Comparison of ENCODE assay signal across 11 mouse cellular contexts in the genomic region with DNA sequence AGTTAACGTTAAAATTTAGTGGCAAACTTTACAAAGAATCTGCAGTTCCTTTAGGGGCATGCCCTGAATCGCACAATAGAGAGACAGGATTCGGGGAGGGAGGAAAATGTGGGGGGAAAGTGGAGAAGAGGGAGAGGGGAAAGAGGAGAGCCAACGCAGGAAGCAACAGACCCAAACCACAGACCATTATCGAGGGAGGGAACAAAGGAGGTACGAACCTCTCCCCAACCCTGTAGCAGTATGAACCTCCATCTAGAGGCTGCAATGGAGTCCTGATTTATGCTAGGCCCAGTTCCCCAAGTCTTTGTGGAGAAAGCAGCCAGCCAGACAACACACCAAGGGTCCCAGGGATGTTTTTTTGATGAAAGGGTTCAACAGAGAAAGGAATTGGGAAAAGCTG. TPM values are rescaled to one million over a fixed set of nuclear protein-coding genes. Genes with fewer than 3 reads are reported as not detected.
DNase-seq lines count a peak whose midpoint lies in the region; ATAC-seq and TF ChIP-seq lines count a peak whose summit lies in the region.
"Had no signal": no experiment of that assay in that cellular context is flagged by ENCODE, and none has a peak within 500 bp of the region (broad histone marks: within the 10 kb centered on the region; RNA-seq: fewer than 3 reads in every experiment).

No protein-coding gene starts in this region.

- no peak for DNase-seq in liver, embryonic 11.5 days (ENCODE audit: low spot score)
- DNase-seq in liver: no peak
- DNase-seq in limb, embryonic 11.5 days (ENCODE audit: low spot score): peak; percentile 35
- no peak for DNase-seq in spleen, adult 12 weeks (ENCODE audit: low spot score)
- DNase-seq in adrenal gland, adult 18-20 months (ENCODE audit: low spot score in 2 of 2): no peak
- no peak for DNase-seq in ovary, postnatal 10 days (ENCODE audit: low spot score)

- H3K4me1 ChIP-seq in liver, embryonic 11.5 days (replicated peaks; ENCODE audit: control insufficient read depth, insufficient read depth, low read length): no peaks in the 10 kb centered on the region; the same call in 1 of the 2 replicates
- H3K4me1 ChIP-seq in forebrain, embryonic 13.5 days: peaks cover 21% of the 10 kb centered on the region
- peaks cover 14% of the 10 kb centered on the region for H3K4me1 ChIP-seq in limb, embryonic 11.5 days (ENCODE audit: control insufficient read depth, insufficient read depth, low read length)
- no peaks in the 10 kb centered on the region; the same call in 1 of the 2 replicates for H3K4me1 ChIP-seq in small intestine, adult 2 months (ENCODE audit: control insufficient read depth, insufficient read depth, insufficient read length, low read length)

- H3K4me3 ChIP-seq in liver, embryonic 11.5 days (ENCODE audit: low read depth, low read length): no peak overlapping the region
- H3K4me3 ChIP-seq in forebrain, embryonic 13.5 days: peak overlapping the region; percentile 26
- 0 out of 2 replicates have a peak overlapping the region, but pooled peaks have one; percentile 12 for H3K4me3 ChIP-seq in limb, embryonic 11.5 days (ENCODE audit: low read depth, low read length)
- H3K4me3 ChIP-seq in small intestine, adult 2 months (ENCODE audit: low read depth, low read length): peak overlapping the region; percentile 19; the same call in 1 of the 2 replicates

- TF ChIP-seq CTCF in small intestine, adult 2 months (IDR thresholded peaks at IDR 0.05; ENCODE audit: extremely low read depth, insufficient read length, insufficient replicate concordance, low read depth, low read length): no peak

- H3K27me3 ChIP-seq in liver, embryonic 11.5 days (replicated peaks; ENCODE audit: control insufficient read depth, insufficient read depth, low read length): no peaks in the 10 kb centered on the region
- H3K27me3 ChIP-seq in forebrain, embryonic 13.5 days: no peaks in the 10 kb centered on the region
- no peaks in the 10 kb centered on the region for H3K27me3 ChIP-seq in limb, embryonic 11.5 days (ENCODE audit: control insufficient read depth, insufficient read depth, low read length)
- H3K27me3 ChIP-seq in small intestine, adult 2 months (ENCODE audit: control insufficient read depth, insufficient read depth, low read length): no peaks in the 10 kb centered on the region

- TF ChIP-seq POLR2A in small intestine, adult 2 months (IDR thresholded peaks at IDR 0.05; ENCODE audit: low read depth, low read length): no peak

- no peaks in the 10 kb centered on the region for H3K9me3 ChIP-seq in liver, embryonic 11.5 days (ENCODE audit: control insufficient read depth, low read length)
- 0 out of 2 replicates have a peak, but pooled peaks cover 3% of the 10 kb centered on the region for H3K9me3 ChIP-seq in forebrain, embryonic 13.5 days (replicated peaks)
- H3K9me3 ChIP-seq in limb, embryonic 11.5 days (ENCODE audit: control insufficient read depth, low read length): no peaks in the 10 kb centered on the region

- no peaks in the 10 kb centered on the region for H3K36me3 ChIP-seq in liver, embryonic 11.5 days (ENCODE audit: control insufficient read depth, insufficient read depth, low read length)
- no peaks in the 10 kb centered on the region for H3K36me3 ChIP-seq in forebrain, embryonic 13.5 days (ENCODE audit: poor library complexity, severe bottlenecking)
- no peaks in the 10 kb centered on the region for H3K36me3 ChIP-seq in limb, embryonic 11.5 days (ENCODE audit: control insufficient read depth, insufficient read depth, low read length)
- no peaks in the 10 kb centered on the region for H3K36me3 ChIP-seq in small intestine, adult 2 months (ENCODE audit: control insufficient read depth, insufficient read depth, low read length)

- H3K9ac ChIP-seq in liver, embryonic 11.5 days (ENCODE audit: low read depth, low read length): no peak overlapping the region
- 0 out of 2 replicates have a peak overlapping the region, but pooled peaks have one; percentile 21 for H3K9ac ChIP-seq in forebrain, embryonic 13.5 days
- H3K9ac ChIP-seq in limb, embryonic 11.5 days (ENCODE audit: low read length): peak overlapping the region; percentile 49

- peak overlapping the region; percentile 41 for H3K4me2 ChIP-seq in liver, embryonic 11.5 days
- H3K4me2 ChIP-seq in forebrain, embryonic 13.5 days: peak overlapping the region; percentile 57
- H3K4me2 ChIP-seq in limb, embryonic 11.5 days (ENCODE audit: low read depth, severe bottlenecking): peak overlapping the region; percentile 44

- WGBS in liver, embryonic 11.5 days: 10% methylated on average over 6 of the region's 6 CpGs
- 7% methylated on average over 6 of the region's 6 CpGs for WGBS in forebrain, embryonic 13.5 days
- WGBS in limb, embryonic 11.5 days: 24% methylated on average over 6 of the region's 6 CpGs
- WGBS in small intestine, adult 2 months: 24% methylated on average over 6 of the region's 6 CpGs

- no peak for ATAC-seq in liver, embryonic 11.5 days (replicated peaks; ENCODE audit: low FRiP score)
- peak; percentile 17; the same call in 1 of the 2 replicates for ATAC-seq in forebrain, embryonic 13.5 days
- ATAC-seq in limb, embryonic 11.5 days (ENCODE audit: insufficient number of reproducible peaks, low FRiP score, low TSS enrichment, low read depth): no peak

- H3K27ac ChIP-seq in liver, embryonic 11.5 days (ENCODE audit: low read depth, low read length): no peak overlapping the region
- peak overlapping the region; percentile 6; the same call in 1 of the 2 replicates for H3K27ac ChIP-seq in forebrain, embryonic 13.5 days
- H3K27ac ChIP-seq in limb, embryonic 11.5 days (replicated peaks; ENCODE audit: low read depth, low read length): peak overlapping the region; percentile 30; the same call in 1 of the 2 replicates
- no peak overlapping the region for H3K27ac ChIP-seq in small intestine, adult 2 months (ENCODE audit: insufficient read depth, low read depth, low read length)

RNA-seq across cellular contexts. Expression of gene Iqca, which starts 0.6 kb away (rescaled TPM):
- polyA plus RNA-seq in liver, embryonic 11.5 days (2014; fragmentation: Nextera tagmentation; extraction: Ambion mirVana): not detected in 2 replicates
- polyA plus RNA-seq in forebrain, embryonic 13.5 days (2015; fragmentation: Nextera tagmentation; extraction: Ambion mirVana): 0.62 and 0.93 TPM in 2 replicates
- polyA plus RNA-seq in limb, embryonic 11.5 days (2014; fragmentation: Nextera tagmentation; extraction: Ambion mirVana): 0.18 and 0.27 TPM in 2 replicates
- not detected in 2 replicates for polyA plus RNA-seq in small intestine, adult 2 months (2012; rRNA removed)
- not detected for total RNA-seq in adrenal gland, adult 18-20 months (2021)
- total RNA-seq: megakaryocyte progenitor cell, adult 5-6 weeks had no signal
- polyA plus RNA-seq: large intestine, adult 2 months; spleen, adult 2 months had no signal

RNA-seq across cellular contexts. Expression of gene Ackr3, which starts 50.0 kb away (rescaled TPM):
- polyA plus RNA-seq in liver, embryonic 11.5 days (2014; fragmentation: Nextera tagmentation; extraction: Ambion mirVana): 22.3 and 22.8 TPM in 2 replicates
- polyA plus RNA-seq in forebrain, embryonic 13.5 days (2015; fragmentation: Nextera tagmentation; extraction: Ambion mirVana): 28.5 and 29.1 TPM in 2 replicates
- 22.5 and 26.0 TPM in 2 replicates for polyA plus RNA-seq in limb, embryonic 11.5 days (2014; fragmentation: Nextera tagmentation; extraction: Ambion mirVana)
- 21.7 and 22.5 TPM in 2 replicates for polyA plus RNA-seq in small intestine, adult 2 months (2012; rRNA removed)
- 100 to 1,000 TPM in 1 of 2 experiments, 10 to 100 TPM in 1; 60.6 to 157 TPM for total RNA-seq in adrenal gland, adult 18-20 months (2021)
- total RNA-seq: megakaryocyte progenitor cell, adult 5-6 weeks had no signal

Comparison
In these comparisons a context has a peak if more than half of its experiments do, and no peak if none do; other contexts are left out.
1. H3K27ac ChIP-seq: peak in forebrain, embryonic 13.5 days (single experiment) and limb, embryonic 11.5 days (single experiment); none in liver, embryonic 11.5 days (single experiment) and small intestine, adult 2 months (single experiment).
2. Peak in every context shown above with its lines, with median percentiles within 50 percentile points of each other: H3K4me2 ChIP-seq.